Mouse (Mus musculus): ENCODE results near the gene Nt5m.

Gene Nt5m

DNA sequence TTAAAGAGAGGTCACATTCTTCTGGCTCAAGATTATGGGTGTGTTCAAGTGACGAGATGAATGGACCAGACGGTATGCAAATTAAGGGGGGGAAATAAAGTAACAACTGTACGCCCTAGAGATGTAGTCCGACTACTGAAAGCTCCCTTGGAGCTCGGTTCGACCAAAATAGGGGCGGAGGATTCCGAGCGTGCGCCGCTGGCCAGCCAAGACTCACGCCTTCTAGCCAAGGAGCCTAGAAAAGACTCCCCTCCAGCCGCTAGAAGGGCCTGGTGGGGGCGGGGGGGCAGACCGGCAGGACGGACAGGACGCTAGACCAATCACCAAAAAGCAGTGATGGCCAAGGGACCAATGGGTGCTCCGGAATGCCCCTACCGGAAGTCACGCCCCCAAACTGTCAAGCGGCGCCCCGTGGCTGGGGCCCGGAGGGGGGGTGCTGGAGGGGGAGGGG is at the start of gene Nt5m:
TSS of gene Nt5m (plus strand) at position 440 of the 451 bp plus-strand sequence.
- in situ Hi-C loops (cut with MboI; ENCODE audit: unreplicated experiment in 2 of 2) = no loop called here

DNA sequence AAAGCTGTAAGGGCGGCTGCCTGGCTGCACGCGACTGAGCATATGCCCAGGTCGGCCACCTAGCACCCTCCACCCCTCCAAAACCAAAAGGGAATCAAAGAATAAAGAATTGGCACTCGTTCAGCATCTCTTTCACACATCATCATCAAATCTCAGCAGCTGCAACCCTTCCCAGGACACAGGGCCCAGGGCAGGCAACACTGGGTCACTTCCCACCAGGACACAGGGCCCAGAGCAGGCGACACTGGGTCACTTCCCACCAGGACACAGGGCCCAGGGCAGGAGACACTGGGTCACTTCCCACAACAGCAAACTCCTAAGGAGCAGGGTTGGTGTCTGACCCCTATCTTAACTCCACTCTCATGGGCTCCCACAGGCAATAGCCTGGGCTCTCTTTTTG is 45.9 kb upstream of the Nt5m start:
- in situ Hi-C loops (cut with MboI; ENCODE audit: unreplicated experiment in 2 of 2) = no loop called here

DNA sequence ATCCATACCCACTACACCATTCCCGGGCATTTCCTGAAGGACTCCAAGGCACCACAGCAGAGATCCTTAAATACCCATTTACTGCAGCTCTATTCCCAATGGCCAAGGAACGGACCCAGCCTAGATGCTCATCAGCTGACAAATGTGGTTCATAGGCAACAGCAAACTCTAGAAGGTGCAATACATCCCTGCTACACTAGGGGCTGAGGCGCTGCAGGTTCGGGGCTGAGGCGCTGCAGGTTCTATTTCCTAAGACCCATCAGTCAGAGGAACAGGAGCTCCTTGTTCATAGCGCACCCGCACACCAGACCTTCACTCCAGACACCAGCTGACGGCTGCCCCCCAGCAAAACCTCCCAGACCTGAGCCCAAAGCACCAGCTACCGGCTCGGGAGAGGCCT is 38.8 kb upstream of the Nt5m start:
- in situ Hi-C loops (cut with MboI; ENCODE audit: unreplicated experiment in 2 of 2) = loop anchor here in 1 of 2 experiments (25.0 kb wide), 1 partner anchor 1962 kb away; the partner anchor contains the start of gene Prpsap2

GRCm38 (mm10) chr11:59801881-59802280 is 37.4 kb upstream of the Nt5m start:
- in situ Hi-C loops (cut with MboI; ENCODE audit: unreplicated experiment in 2 of 2) = loop anchor here in 1 of 2 experiments (25.0 kb wide), 1 partner anchor 1960 kb away; the partner anchor contains the start of gene Prpsap2

DNA sequence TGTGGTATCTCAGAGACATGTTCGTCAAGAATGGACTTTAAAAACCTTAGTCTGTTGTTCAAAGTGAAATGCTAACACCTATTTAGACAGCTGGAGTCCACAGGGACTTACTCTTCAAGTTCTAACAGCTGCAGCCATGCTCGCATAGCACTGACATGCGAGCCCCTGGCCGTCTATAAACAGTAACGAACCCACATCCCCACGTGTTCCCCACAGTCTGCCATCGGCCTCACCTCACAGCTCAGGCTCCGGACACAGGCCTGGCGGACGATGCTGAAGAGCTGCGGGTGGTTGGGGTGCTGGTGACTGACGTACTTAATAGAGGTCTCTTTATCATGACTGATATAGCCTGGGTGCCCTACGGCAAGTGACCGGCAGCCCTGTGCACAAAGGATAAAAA is 35.7 kb upstream of the Nt5m start:
- in situ Hi-C loops (cut with MboI; ENCODE audit: unreplicated experiment in 2 of 2) = loop anchor here in 1 of 2 experiments (25.0 kb wide), 1 partner anchor 1959 kb away; the partner anchor contains the start of gene Prpsap2

DNA sequence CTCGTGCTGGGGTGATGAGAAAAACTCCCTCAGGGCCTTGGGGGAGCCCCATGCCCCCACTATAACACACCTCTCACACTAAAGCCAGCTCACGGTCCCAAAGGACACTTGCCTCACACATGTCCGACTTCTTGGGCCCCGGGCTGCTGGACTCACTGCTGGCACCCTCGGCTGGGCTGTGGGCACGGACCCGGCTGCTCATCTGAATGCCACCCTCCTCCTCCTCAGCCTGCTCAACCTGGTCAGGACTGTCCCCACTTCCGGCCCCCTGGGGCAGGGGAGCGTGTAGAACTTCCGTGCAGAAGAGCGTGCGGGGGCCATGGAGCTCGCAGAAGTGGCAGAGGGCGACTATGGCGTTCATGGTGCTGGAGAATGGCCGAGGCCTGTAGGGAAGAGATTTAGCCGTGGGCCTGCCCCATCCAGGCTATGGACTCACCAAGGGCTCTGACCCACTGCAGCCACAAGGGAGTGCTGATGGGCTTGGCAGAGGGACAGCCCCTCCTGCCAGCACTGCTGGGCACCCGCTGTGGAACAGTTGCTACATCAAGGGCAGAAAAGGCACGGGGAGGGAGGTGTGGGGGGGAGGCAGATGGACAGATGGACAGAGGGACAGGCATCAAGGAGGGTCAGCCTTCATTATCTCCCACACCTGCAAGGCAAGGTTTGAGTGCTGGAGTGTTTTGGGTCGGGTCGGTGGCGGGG is 34.7 kb upstream of the Nt5m start:
- in situ Hi-C loops (cut with MboI; ENCODE audit: unreplicated experiment in 2 of 2) = loop anchor here in 1 of 2 experiments (25.0 kb wide), 1 partner anchor 1958 kb away; the partner anchor contains the start of gene Prpsap2

- in situ Hi-C loops (cut with MboI; ENCODE audit: unreplicated experiment in 2 of 2) = loop anchor here in 1 of 2 experiments (25.0 kb wide), 1 partner anchor 1957 kb away; the partner anchor contains the start of gene Prpsap2
Measured at GRCm38 (mm10) chr11:59805256-59805655, 34.0 kb upstream of the Nt5m start.

- in situ Hi-C loops (cut with MboI; ENCODE audit: unreplicated experiment in 2 of 2) = loop anchor here in 1 of 2 experiments (25.0 kb wide), 1 partner anchor 1957 kb away; the partner anchor contains the start of gene Prpsap2
Measured at GRCm38 (mm10) chr11:59805656-59806055, 33.6 kb upstream of the Nt5m start.

- in situ Hi-C loops (cut with MboI; ENCODE audit: unreplicated experiment in 2 of 2) = loop anchor here in 1 of 2 experiments (25.0 kb wide), 1 partner anchor 1954 kb away; the partner anchor contains the start of gene Prpsap2
Measured at GRCm38 (mm10) chr11:59808170-59808960, 30.9 kb upstream of the Nt5m start.

DNA sequence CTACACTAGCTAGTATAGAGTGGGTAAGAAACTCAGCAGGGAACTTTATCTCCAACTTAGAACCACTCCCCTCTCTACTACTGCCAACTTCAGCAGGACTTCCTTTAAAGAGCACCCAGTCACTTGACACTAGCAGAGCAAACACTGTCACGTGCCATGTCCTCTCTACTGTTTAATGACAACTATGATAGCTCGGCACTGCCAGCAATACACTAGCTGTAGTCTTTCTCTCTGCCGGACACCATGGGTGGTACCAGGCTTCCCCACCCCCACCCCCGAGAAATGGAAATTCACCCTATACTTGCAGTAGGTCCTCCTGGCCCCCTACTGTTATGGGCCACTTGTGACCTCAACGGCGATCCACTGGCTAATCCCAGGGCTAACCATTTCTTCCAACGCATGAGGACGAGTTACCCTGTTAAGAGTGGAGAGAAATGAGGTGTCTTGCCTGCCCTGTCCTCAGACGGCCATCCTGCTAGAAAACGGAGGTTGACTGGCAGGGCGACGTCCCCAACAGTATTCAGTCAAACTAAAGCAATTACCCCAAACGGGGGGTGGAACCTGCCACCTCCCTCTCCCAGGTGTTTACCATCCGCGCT is 30.1 kb upstream of the Nt5m start:
- in situ Hi-C loops (cut with MboI; ENCODE audit: unreplicated experiment in 2 of 2) = loop anchor here in 1 of 2 experiments (25.0 kb wide), 1 partner anchor 1953 kb away; the partner anchor contains the start of gene Prpsap2

GRCm38 (mm10) chr11:59809670-59810474 is 29.4 kb upstream of the Nt5m start, which contains the start of gene Flcn:
TSS of gene Flcn (minus strand) at chr11:59810016.
- in situ Hi-C loops (cut with MboI; ENCODE audit: unreplicated experiment in 2 of 2) = loop anchor here in 1 of 2 experiments (25.0 kb wide), 1 partner anchor 1952 kb away; the partner anchor contains the start of gene Prpsap2

- in situ Hi-C loops (cut with MboI; ENCODE audit: unreplicated experiment in 2 of 2) = loop anchor here in 1 of 2 experiments (25.0 kb wide), 1 partner anchor 1952 kb away; the partner anchor contains the start of gene Prpsap2
Measured at GRCm38 (mm10) chr11:59810480-59811158, 28.6 kb upstream of the Nt5m start.

DNA sequence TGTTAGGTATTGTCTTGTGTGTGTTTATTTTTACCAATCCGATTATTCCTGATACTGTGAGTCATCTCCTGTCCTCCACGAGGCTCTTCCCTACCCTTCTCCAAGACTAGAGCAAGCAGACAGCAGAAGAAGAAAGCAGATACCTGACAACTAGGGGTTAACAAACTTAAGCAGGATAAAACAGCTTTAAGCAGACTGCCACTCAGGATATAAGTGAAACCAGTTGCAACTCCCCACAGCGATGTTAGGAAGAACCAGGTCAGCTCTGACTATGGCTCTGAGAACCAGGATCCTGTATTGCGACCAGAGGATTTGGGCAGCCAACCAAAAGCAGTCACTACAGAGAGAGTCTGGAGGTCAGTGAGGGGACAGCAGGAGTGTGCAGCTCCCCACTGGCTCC is 28.0 kb upstream of the Nt5m start:
- in situ Hi-C loops (cut with MboI; ENCODE audit: unreplicated experiment in 2 of 2) = loop anchor here in 1 of 2 experiments (25.0 kb wide), 1 partner anchor 1951 kb away; the partner anchor contains the start of gene Prpsap2

GRCm38 (mm10) chr11:59813276-59813675 is 26.0 kb upstream of the Nt5m start:
- in situ Hi-C loops (cut with MboI; ENCODE audit: unreplicated experiment in 2 of 2) = loop anchor here in 1 of 2 experiments (25.0 kb wide), 1 partner anchor 1949 kb away; the partner anchor contains the start of gene Prpsap2

DNA sequence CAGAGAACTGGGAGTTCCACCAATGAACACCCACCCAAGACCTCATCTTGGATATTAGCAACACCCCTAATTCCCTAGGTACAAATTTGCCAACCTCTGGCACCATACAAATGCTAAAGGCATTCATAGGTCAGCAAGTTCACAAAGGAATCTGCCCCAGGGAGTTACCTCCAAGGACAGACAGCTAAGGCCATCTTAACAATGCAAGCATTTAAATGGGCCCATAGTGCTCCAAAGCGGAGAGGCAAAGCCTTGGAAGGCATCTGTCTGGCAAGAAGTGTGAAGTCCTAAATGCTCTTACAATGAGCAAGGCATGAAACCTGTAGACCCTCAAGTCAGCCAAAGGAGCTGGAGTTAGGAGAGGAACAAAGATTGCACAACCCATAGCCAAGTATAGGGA is 24.9 kb upstream of the Nt5m start:
- in situ Hi-C loops (cut with MboI; ENCODE audit: unreplicated experiment in 2 of 2) = loop anchor here in 1 of 2 experiments (25.0 kb wide), 1 partner anchor 1948 kb away; the partner anchor contains the start of gene Prpsap2

DNA sequence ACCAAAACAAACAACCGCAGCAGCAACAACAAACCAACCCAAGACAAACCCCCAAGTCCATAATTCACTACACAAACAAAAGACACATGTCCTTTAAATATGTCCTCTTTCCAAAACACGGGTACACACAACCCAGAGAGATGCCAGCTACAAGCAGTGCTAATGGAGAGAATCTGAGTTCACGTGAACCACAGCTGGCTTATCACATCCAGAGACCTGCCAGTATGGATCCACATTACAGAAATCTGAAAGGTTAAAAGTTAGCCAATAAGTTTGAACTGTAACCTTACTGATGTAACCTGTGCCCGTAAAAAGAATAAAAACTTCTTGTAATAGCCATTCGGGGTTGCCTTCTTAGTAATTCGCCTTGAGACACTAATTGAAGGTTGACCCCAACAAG is 24.3 kb upstream of the Nt5m start:
- in situ Hi-C loops (cut with MboI; ENCODE audit: unreplicated experiment in 2 of 2) = loop anchor here in 1 of 2 experiments (25.0 kb wide), 1 partner anchor 1947 kb away; the partner anchor contains the start of gene Prpsap2

DNA sequence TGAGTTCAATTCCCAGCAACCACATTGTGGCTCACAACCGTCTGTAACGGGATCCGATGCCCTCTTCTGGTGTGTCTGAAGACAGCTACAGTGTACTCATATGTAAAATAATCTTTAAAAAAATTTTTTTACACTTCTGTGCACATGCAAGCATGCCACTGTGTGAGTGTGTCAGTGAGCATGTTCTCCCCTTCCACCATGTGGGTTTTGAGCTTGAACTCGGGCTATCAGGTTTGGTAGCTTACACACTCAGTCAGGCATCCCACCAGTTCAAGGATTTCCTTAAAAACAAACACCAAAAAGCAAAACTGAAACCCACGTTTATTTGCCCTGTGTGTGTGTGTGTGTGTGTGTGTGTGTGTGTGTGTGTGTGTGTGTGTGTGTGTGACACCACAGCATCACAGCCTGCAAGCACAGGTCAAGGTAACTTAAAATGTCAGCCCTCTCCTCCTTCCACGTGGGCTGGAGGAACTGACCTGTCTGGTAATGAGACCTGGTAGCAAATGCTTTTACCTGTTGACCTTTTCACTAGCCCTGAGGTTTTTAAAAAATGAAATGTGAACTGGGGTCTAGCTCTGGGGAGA is 23.7 kb upstream of the Nt5m start:
- in situ Hi-C loops (cut with MboI; ENCODE audit: unreplicated experiment in 2 of 2) = loop anchor here in 1 of 2 experiments (25.0 kb wide), 1 partner anchor 1947 kb away; the partner anchor contains the start of gene Prpsap2

DNA sequence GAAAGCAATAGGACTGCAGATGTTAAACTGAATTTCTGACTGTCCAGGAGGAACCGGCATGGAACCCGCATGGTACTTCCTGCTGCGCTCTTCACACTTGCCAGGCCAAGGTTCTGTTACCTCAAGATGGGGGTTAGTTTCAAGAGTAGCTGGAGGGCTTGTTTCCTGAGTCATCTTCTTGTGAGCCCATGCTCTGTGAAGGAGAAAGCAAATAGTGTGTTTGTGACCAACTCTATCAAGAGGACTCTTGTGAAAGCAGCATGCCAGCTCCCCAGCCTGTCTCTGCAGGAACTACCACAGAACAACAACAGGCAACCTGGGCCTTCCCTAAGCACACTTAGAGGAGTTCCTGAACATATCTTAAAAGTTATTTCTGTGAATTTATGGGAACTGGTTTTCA is 21.3 kb upstream of the Nt5m start:
- in situ Hi-C loops (cut with MboI; ENCODE audit: unreplicated experiment in 2 of 2) = loop anchor here in 1 of 2 experiments (25.0 kb wide), 1 partner anchor 1944 kb away; the partner anchor contains the start of gene Prpsap2

All from v-Abl transformed pro-B cells (cell line).